Mouse (Mus musculus): ENCODE measurements around the gene Polq.

DNA sequence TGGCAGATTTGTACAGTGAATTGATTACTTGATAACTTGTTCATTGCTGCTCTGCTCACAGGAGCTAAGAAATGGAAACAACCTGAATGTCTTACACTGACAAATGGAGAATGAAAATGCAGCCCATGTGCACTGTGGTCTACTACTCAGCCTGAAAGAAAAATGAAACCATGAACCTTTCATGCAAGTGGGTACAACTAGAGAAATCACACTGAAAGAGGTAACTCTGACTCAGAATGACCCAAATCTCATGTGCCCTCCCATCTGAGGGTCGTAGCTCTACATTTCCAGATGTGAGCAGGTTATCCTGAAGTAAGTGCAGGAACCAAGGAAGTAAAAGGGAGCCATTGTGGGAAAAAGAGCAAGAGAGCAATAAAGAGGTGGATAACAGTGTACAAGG is 27.8 kb upstream of the Polq start:
- no peak for TF ChIP-seq CTCF (IDR thresholded peaks at IDR 0.05; ENCODE audit: borderline replicate concordance, extremely low read depth, insufficient read depth, insufficient read length)
- no peak for TF ChIP-seq POLR2A (IDR thresholded peaks at IDR 0.05; ENCODE audit: borderline replicate concordance, extremely low read depth, insufficient read depth, insufficient read length, poor library complexity, severe bottlenecking)
